8 mouse cellular contexts compared by ENCODE assay signal in the genomic region with DNA sequence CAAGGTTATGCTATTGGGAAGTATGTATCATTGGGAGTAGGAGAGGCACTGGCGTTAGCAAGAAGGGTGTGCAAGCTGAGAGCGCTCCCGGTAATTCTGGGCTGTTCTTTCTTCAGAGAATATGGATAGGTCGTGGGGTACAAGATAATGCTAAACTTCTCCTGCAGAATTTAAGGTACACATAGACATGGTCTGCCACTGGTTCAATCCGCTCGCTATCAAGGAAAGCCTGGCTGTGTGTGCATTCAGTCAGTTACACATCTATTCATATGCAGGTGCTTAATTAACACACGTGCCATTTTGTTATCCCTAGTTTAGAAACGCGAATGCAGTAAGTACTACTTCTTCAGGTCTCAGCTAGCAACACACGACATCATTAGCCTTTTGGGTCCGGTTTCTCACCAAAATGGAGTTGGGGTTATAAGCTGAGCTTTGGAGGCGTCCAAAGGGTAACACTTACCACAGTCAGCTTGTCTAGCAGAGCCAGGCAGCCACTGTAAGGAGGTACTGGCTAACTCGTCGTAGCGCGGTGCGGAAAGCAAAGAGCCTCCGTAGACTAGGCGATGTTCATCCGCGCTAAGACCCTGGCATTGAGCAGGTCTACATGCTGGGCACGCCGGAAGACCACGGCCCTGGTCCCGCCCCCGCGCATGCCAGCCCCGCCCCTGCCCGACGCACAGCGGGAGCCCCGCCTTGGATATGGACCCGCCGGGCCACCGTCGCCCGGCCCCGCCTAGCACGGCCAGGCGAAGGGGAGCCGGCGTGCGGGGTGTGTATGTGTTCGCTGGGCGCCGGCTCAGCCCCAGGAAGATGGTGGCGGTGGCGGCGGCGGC. TPM values are rescaled to one million over a fixed set of nuclear protein-coding genes. Genes with fewer than 3 reads are reported as not detected.
DNase-seq lines count a peak whose midpoint lies in the region; ATAC-seq and TF ChIP-seq lines count a peak whose summit lies in the region.

A gene (minus strand): TSS at position 656 of the 833 bp plus-strand sequence.
A gene (plus strand): TSS at position 745 of the 833 bp plus-strand sequence.

- no peaks in the 10 kb centered on the region for H3K9me3 ChIP-seq in ES-Bruce4 (replicated peaks; ENCODE audit: control insufficient read depth, insufficient read depth, low read length, poor library complexity, severe bottlenecking)
- H3K9me3 ChIP-seq in forebrain, embryonic 14.5 days (replicated peaks; ENCODE audit: control insufficient read depth, low read length) = no peaks in the 10 kb centered on the region
- H3K9me3 ChIP-seq in neural tube, embryonic 15.5 days (replicated peaks) = no peaks in the 10 kb centered on the region

- H3K9ac ChIP-seq in ES-Bruce4 (ENCODE audit: low read depth, poor library complexity, severe bottlenecking) = peak within 1 kb of the TSS; percentile 86
- peak within 1 kb of the TSS; percentile 96 for H3K9ac ChIP-seq in forebrain, embryonic 14.5 days (ENCODE audit: low read length)
- H3K9ac ChIP-seq in neural tube, embryonic 15.5 days (replicated peaks) = peak within 1 kb of the TSS; percentile 98

- intact Hi-C loops in heart, postnatal 14 days (cut with DNase I) = loop anchor here (2.0 to 5.0 kb wide), 3 partner anchors 41 to 89 kb away; no protein-coding TSS in a partner anchor

- no peak within 1 kb of the TSS for H3K27ac ChIP-seq in ES-Bruce4 (ENCODE audit: insufficient read depth, low read length)
- H3K27ac ChIP-seq in forebrain, embryonic 14.5 days (ENCODE audit: low read depth, low read length) = peak within 1 kb of the TSS; percentile 77
- H3K27ac ChIP-seq in neural tube, embryonic 15.5 days (replicated peaks) = peak within 1 kb of the TSS; percentile 87

- peak within 1 kb of the TSS; percentile 97 for H3K4me3 ChIP-seq in ES-Bruce4 (ENCODE audit: low read depth, low read length)
- peak within 1 kb of the TSS; percentile 99 for H3K4me3 ChIP-seq in forebrain, embryonic 14.5 days (ENCODE audit: low read depth, low read length)
- H3K4me3 ChIP-seq in neural tube, embryonic 15.5 days (replicated peaks) = peak within 1 kb of the TSS; percentile 98

- ATAC-seq in cerebellum, adult (ENCODE audit: insufficient number of reproducible peaks, low FRiP score, low TSS enrichment) = peak; percentile 88
- peak; percentile 99 for ATAC-seq in forebrain, embryonic 14.5 days
- ATAC-seq in neural tube, embryonic 15.5 days (ENCODE audit: low FRiP score) = peak; percentile 98

- TF ChIP-seq EP300 in ES-Bruce4 (IDR thresholded peaks at IDR 0.05; ENCODE audit: insufficient read depth, low read depth, low read length) = no peak

- H3K27me3 ChIP-seq in ES-Bruce4 (ENCODE audit: control insufficient read depth, insufficient read depth, low read length, poor library complexity, severe bottlenecking) = no peaks in the 10 kb centered on the region
- H3K27me3 ChIP-seq in forebrain, embryonic 14.5 days (replicated peaks; ENCODE audit: control insufficient read depth, insufficient read depth, low read length) = no peaks in the 10 kb centered on the region
- H3K27me3 ChIP-seq in neural tube, embryonic 15.5 days (replicated peaks) = no peaks in the 10 kb centered on the region

- peak; percentile 67 for TF ChIP-seq POLR2A in ES-Bruce4 (IDR thresholded peaks at IDR 0.05; ENCODE audit: insufficient read depth, low read length)

- H3K4me1 ChIP-seq in ES-Bruce4 (ENCODE audit: control insufficient read depth, insufficient read depth, low read length) = no peaks in the 10 kb centered on the region
- peaks cover 8% of the 10 kb centered on the region for H3K4me1 ChIP-seq in forebrain, embryonic 14.5 days (ENCODE audit: control insufficient read depth, insufficient read depth, low read length)
- peaks cover 32% of the 10 kb centered on the region for H3K4me1 ChIP-seq in neural tube, embryonic 15.5 days

- H3K36me3 ChIP-seq in ES-Bruce4 (ENCODE audit: control insufficient read depth, insufficient read depth, low read length, poor library complexity, severe bottlenecking) = no peaks in the 10 kb centered on the region
- H3K36me3 ChIP-seq in forebrain, embryonic 14.5 days (ENCODE audit: control insufficient read depth, insufficient read depth, low read length) = no peaks in the 10 kb centered on the region
- 0 out of 2 replicates have a peak, but pooled peaks cover 6% of the 10 kb centered on the region for H3K36me3 ChIP-seq in neural tube, embryonic 15.5 days

- 4% methylated on average over 41 of the region's 50 CpGs for WGBS in forebrain, embryonic 14.5 days
- WGBS in neural tube, embryonic 15.5 days = 4% methylated on average over 48 of the region's 50 CpGs

- TF ChIP-seq CTCF in ES-Bruce4 (IDR thresholded peaks at IDR 0.05; ENCODE audit: low read depth, low read length) = no peak

- peak within 1 kb of the TSS; percentile 76 for H3K4me2 ChIP-seq in forebrain, embryonic 14.5 days (ENCODE audit: low read length)
- peak within 1 kb of the TSS; percentile 76 for H3K4me2 ChIP-seq in neural tube, embryonic 15.5 days

- DNase-seq in forebrain, embryonic 14.5 days (ENCODE audit: low spot score) = peak; percentile 95
- DNase-seq in heart, postnatal 14 days = peak; percentile 94 to 95
- DNase-seq in layer of hippocampus, adult 11-12 months (ENCODE audit: low spot score) = peak; percentile 92
- DNase-seq in lung, adult 18-20 months = peak; percentile 88 to 92
- DNase-seq in testis, postnatal 14 days (ENCODE audit: low spot score) = peak; percentile 92

RNA-seq across cellular contexts. Expression of the first gene that starts in this region (rescaled TPM):
- 18.0 and 26.2 TPM in 2 replicates for polyA plus RNA-seq in ES-Bruce4 (2011; ENCODE audit: insufficient read depth, insufficient read length, low read depth, missing spikeins)
- polyA plus RNA-seq in forebrain, embryonic 14.5 days (2014; fragmentation: Nextera tagmentation; extraction: Ambion mirVana) = 55.1 and 78.3 TPM in 2 replicates
- total RNA-seq in heart, postnatal 14 days (2021) = 10 to 100 TPM; 61.4 to 61.7 TPM
- polyA plus RNA-seq in neural tube, embryonic 15.5 days (2015; fragmentation: Nextera tagmentation; extraction: Ambion mirVana) = 75.5 and 85.3 TPM in 2 replicates

RNA-seq across cellular contexts. Expression of the second gene that starts in this region (rescaled TPM):
- 9.8 and 11.1 TPM in 2 replicates for polyA plus RNA-seq in ES-Bruce4 (2011; ENCODE audit: insufficient read depth, insufficient read length, low read depth, missing spikeins)
- 11.3 and 14.3 TPM in 2 replicates for polyA plus RNA-seq in forebrain, embryonic 14.5 days (2014; fragmentation: Nextera tagmentation; extraction: Ambion mirVana)
- 10 to 100 TPM; 28.8 to 29.6 TPM for total RNA-seq in heart, postnatal 14 days (2021)
- 12.5 and 13.7 TPM in 2 replicates for polyA plus RNA-seq in neural tube, embryonic 15.5 days (2015; fragmentation: Nextera tagmentation; extraction: Ambion mirVana)
